Mouse (Mus musculus): ENCODE data around the gene Spink4. TPM values are rescaled to one million over a fixed set of nuclear protein-coding genes. Genes with fewer than 3 reads are reported as not detected.
A peak's percentile ranks its signal among the peaks of the same experiment; 100 is the strongest.

Gene Spink4
- total RNA-seq, 1 experiment: not detected

DNA sequence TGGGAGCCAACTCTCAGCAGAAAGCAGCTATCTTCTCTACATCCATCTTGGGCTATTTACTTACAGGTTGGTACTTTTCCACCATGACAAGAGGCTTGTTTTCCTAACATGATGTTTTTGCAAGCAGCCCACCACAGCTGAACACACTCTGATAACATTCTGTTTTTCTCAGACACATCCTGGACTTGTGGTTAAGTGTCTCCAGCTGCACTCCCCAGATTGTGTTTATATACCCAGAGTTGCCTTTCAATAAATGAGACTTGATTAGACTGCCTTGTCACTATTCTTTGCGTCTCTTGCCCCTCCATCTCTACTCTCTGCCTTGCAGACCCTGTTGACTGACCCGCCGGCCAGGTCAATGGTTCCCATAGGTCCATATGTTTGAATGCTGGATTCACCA is 19.8 kb upstream of the Spink4 start:
- Histone ChIP-seq H3K9me3 (ENCODE audit: control insufficient read depth, insufficient read depth, low read depth, low read length) (no peaks in the 10 kb centered on the region), H3K4me3 (ENCODE audit: insufficient read depth in 1 of 2, low read depth in 1 of 2, low read length in 2 of 2, poor library complexity in 1 of 2, severe bottlenecking in 1 of 2) (no peak overlapping the region), H3K36me3 (ENCODE audit: control insufficient read depth, insufficient read depth, low read length, poor library complexity, severe bottlenecking) (no peaks in the 10 kb centered on the region; the same call in 1 of the 2 replicates), H3K27ac (ENCODE audit: insufficient read depth, low read depth, low read length, poor library complexity, severe bottlenecking) (no peak overlapping the region), H3K4me1 (ENCODE audit: control insufficient read depth in 2 of 2, insufficient read depth in 2 of 2, low read length in 2 of 2, poor library complexity in 1 of 2) (peaks cover 0 to 11% of the 10 kb centered on the region in 2 experiments; a peak in 1 of 4 replicates), H3K9ac (ENCODE audit: insufficient read depth, low read depth, low read length, poor library complexity, severe bottlenecking) (no peak overlapping the region)
- in situ Hi-C loops (cut with MboI; ENCODE audit: low sequenced_read_pairs in 2 of 2, unreplicated experiment in 2 of 2): no loop called here
- TF ChIP-seq CHD2 (IDR thresholded peaks at IDR 0.05; ENCODE audit: low read depth, low read length) (no peak), HCFC1 (IDR thresholded peaks at IDR 0.05; ENCODE audit: borderline replicate concordance, insufficient read depth, low read length) (no peak), ZC3H11A (IDR thresholded peaks at IDR 0.05; ENCODE audit: borderline replicate concordance, low read depth, low read length) (no peak), ZNF384 (IDR thresholded peaks at IDR 0.05; ENCODE audit: low read depth, low read length) (no peak), MAFK (IDR thresholded peaks at IDR 0.05; ENCODE audit: insufficient read depth, low read depth, low read length) (no peak)
- DNase-seq (ENCODE audit: low read depth, low spot score): no peak

DNA sequence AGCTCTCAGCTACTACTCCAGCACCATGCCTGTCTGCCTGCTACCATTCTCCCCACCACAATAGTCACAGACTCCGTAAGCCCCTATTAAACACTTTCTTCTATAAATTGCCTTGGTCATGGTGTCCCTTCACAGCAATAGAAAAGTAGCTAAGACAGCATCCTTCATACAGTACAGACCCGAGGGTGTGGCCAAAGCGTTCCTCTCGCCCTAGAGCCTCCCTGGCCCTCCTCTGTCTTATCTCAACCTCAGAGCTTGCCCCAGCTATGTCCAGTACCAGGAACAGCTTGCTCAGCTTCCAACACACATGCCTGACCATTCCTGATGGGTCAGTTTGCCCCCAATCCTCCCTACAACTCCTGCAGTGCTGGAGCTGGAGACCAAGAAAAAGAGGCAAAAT is 19.2 kb upstream of the Spink4 start:
- TF ChIP-seq ZNF384 (IDR thresholded peaks at IDR 0.05; ENCODE audit: low read depth, low read length) (no peak), HCFC1 (IDR thresholded peaks at IDR 0.05; ENCODE audit: borderline replicate concordance, insufficient read depth, low read length) (no peak), MAFK (IDR thresholded peaks at IDR 0.05; ENCODE audit: insufficient read depth, low read depth, low read length) (no peak), CHD2 (IDR thresholded peaks at IDR 0.05; ENCODE audit: low read depth, low read length) (no peak), ZC3H11A (IDR thresholded peaks at IDR 0.05; ENCODE audit: borderline replicate concordance, low read depth, low read length) (no peak)
- Histone ChIP-seq H3K4me3 (ENCODE audit: insufficient read depth in 1 of 2, low read depth in 1 of 2, low read length in 2 of 2, poor library complexity in 1 of 2, severe bottlenecking in 1 of 2) (no peak overlapping the region), H3K4me1 (ENCODE audit: control insufficient read depth in 2 of 2, insufficient read depth in 2 of 2, low read length in 2 of 2, poor library complexity in 1 of 2) (peaks cover 0 to 11% of the 10 kb centered on the region in 2 experiments; a peak in 1 of 4 replicates), H3K9me3 (ENCODE audit: control insufficient read depth, insufficient read depth, low read depth, low read length) (no peaks in the 10 kb centered on the region), H3K9ac (ENCODE audit: insufficient read depth, low read depth, low read length, poor library complexity, severe bottlenecking) (no peak overlapping the region), H3K27ac (ENCODE audit: insufficient read depth, low read depth, low read length, poor library complexity, severe bottlenecking) (no peak overlapping the region), H3K36me3 (ENCODE audit: control insufficient read depth, insufficient read depth, low read length, poor library complexity, severe bottlenecking) (no peaks in the 10 kb centered on the region; the same call in 1 of the 2 replicates)
- in situ Hi-C loops (cut with MboI; ENCODE audit: low sequenced_read_pairs in 2 of 2, unreplicated experiment in 2 of 2): no loop called here
- DNase-seq (ENCODE audit: low read depth, low spot score): no peak

DNA sequence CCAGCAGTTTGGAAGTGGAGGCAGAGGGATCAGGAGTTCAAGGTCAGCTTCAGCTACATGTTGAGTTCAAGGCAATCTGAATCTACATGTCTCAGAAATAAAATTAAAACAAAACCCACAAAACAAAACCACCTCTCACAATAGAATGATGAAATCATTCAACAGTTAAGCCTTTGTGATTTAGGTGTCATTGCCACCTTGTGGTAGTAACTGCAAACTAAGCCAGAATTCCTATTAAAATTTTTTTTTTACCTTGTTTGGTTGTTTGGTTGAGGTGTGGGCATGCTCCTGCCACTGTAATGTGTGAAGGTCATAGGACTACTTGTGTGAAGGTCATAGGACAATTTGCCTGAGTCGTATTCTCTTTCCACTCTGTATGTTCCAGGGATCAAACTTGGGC is 13.6 kb upstream of the Spink4 start:
- no peak for DNase-seq (ENCODE audit: low read depth, low spot score)
- no peaks in the 10 kb centered on the region for H3K9me3 ChIP-seq (ENCODE audit: control insufficient read depth, insufficient read depth, low read depth, low read length)

DNA sequence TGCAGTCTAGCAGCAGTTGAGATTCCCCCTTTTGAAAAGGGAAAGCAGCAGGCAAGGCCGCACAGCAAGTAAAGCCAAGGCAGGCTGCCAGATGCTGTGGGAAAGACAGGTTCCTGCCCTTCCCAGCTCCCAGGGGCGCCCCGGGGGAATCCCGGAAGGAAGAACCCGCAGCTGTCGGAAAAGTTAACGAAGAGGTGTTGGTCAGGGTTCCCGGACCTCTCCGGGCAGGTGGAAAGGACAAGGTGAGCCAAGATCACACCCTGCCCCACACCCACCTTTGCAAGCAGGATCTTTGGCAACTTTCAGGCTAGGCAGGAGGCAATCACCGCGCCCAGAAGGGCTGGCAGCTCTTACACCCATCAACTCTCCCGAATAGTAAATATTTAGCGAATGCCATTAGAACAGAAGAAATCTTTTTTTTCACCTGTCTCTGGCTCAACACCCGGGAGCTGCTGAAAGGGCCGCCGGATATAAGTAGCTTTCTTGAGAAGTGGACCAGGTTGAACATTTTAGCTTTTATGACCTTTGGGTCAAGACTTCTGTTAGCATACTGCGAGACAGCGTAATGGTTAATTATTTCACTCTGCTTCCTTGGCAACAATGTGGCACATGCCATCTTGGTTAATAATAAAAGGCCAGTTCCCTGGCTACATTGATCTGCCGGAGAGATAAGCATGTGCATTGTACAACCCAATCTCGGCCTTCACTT is 11.4 kb upstream of the Spink4 start:
- Histone ChIP-seq H3K9me3 (ENCODE audit: control insufficient read depth, insufficient read depth, low read depth, low read length) (no peaks in the 10 kb centered on the region), H3K4me1 (ENCODE audit: control insufficient read depth in 2 of 2, insufficient read depth in 2 of 2, low read length in 2 of 2, poor library complexity in 1 of 2) (peaks cover 4 to 9% of the 10 kb centered on the region in 2 experiments; a peak in 2 of 4 replicates), H3K27ac (ENCODE audit: insufficient read depth, low read depth, low read length, poor library complexity, severe bottlenecking) (no peak overlapping the region; the same call in 1 of the 2 replicates), H3K9ac (ENCODE audit: insufficient read depth, low read depth, low read length, poor library complexity, severe bottlenecking) (peak overlapping the region; percentile 4), H3K4me3 (ENCODE audit: insufficient read depth in 1 of 2, low read depth in 1 of 2, low read length in 2 of 2, poor library complexity in 1 of 2, severe bottlenecking in 1 of 2) (peak overlapping the region; percentile 17 to 54; a peak in 3 of 4 replicates), H3K36me3 (ENCODE audit: control insufficient read depth, insufficient read depth, low read length, poor library complexity, severe bottlenecking) (no peaks in the 10 kb centered on the region)
- TF ChIP-seq ZNF384 (IDR thresholded peaks at IDR 0.05; ENCODE audit: low read depth, low read length) (no peak), HCFC1 (IDR thresholded peaks at IDR 0.05; ENCODE audit: borderline replicate concordance, insufficient read depth, low read length) (no peak), CHD2 (IDR thresholded peaks at IDR 0.05; ENCODE audit: low read depth, low read length) (no peak), ZC3H11A (IDR thresholded peaks at IDR 0.05; ENCODE audit: borderline replicate concordance, low read depth, low read length) (no peak), MAFK (IDR thresholded peaks at IDR 0.05; ENCODE audit: insufficient read depth, low read depth, low read length) (no peak)
- DNase-seq (ENCODE audit: low read depth, low spot score): no peak
- in situ Hi-C loops (cut with MboI; ENCODE audit: low sequenced_read_pairs in 2 of 2, unreplicated experiment in 2 of 2): no loop called here

More for the DNA sequence above, 13.6 kb upstream of the Spink4 start:
- no peak overlapping the region for H3K4me3 ChIP-seq (ENCODE audit: insufficient read depth in 1 of 2, low read depth in 1 of 2, low read length in 2 of 2, poor library complexity in 1 of 2, severe bottlenecking in 1 of 2)
- H3K36me3 ChIP-seq (ENCODE audit: control insufficient read depth, insufficient read depth, low read length, poor library complexity, severe bottlenecking): no peaks in the 10 kb centered on the region
- H3K9ac ChIP-seq (ENCODE audit: insufficient read depth, low read depth, low read length, poor library complexity, severe bottlenecking): no peak overlapping the region
- H3K27ac ChIP-seq (ENCODE audit: insufficient read depth, low read depth, low read length, poor library complexity, severe bottlenecking): no peak overlapping the region
- peaks cover 4 to 9% of the 10 kb centered on the region in 2 experiments; a peak in 2 of 4 replicates for H3K4me1 ChIP-seq (ENCODE audit: control insufficient read depth in 2 of 2, insufficient read depth in 2 of 2, low read length in 2 of 2, poor library complexity in 1 of 2)
- in situ Hi-C loops (cut with MboI; ENCODE audit: low sequenced_read_pairs in 2 of 2, unreplicated experiment in 2 of 2): no loop called here
- TF ChIP-seq ZNF384 (IDR thresholded peaks at IDR 0.05; ENCODE audit: low read depth, low read length): 0 out of 2 replicates have a peak, but pooled peaks have one; percentile 60
- TF ChIP-seq HCFC1 (IDR thresholded peaks at IDR 0.05; ENCODE audit: borderline replicate concordance, insufficient read depth, low read length): no peak
- no peak for TF ChIP-seq MAFK (IDR thresholded peaks at IDR 0.05; ENCODE audit: insufficient read depth, low read depth, low read length)
- TF ChIP-seq ZC3H11A (IDR thresholded peaks at IDR 0.05; ENCODE audit: borderline replicate concordance, low read depth, low read length): peak; percentile 33; the same call in 1 of the 2 replicates
- TF ChIP-seq CHD2 (IDR thresholded peaks at IDR 0.05; ENCODE audit: low read depth, low read length): no peak

Data from ES-E14 (cell line).